Mouse (Mus musculus): ENCODE results near the gene Slc7a6os. TPM values are rescaled to one million over a fixed set of nuclear protein-coding genes. Genes with fewer than 3 reads are reported as not detected.

Slc7a6os gene
- polyA plus RNA-seq, 1 experiment: 30.1 TPM

- Histone ChIP-seq H3K36me3 (ENCODE audit: control insufficient read depth, insufficient read depth) (peaks cover 14% of the 10 kb centered on the region), H3K4me3 (ENCODE audit: insufficient read depth, poor library complexity, severe bottlenecking) (no peak overlapping the region), H3K27me3 (ENCODE audit: control insufficient read depth, insufficient read depth, insufficient read length) (no peaks in the 10 kb centered on the region), H3ac (ENCODE audit: control insufficient read depth, insufficient read length, low read depth) (no peak overlapping the region), H3K79me3 (ENCODE audit: low read depth) (peaks cover 4% of the 10 kb centered on the region), H3K79me2 (ENCODE audit: control insufficient read depth, insufficient read depth) (peaks cover 21% of the 10 kb centered on the region)
- no peak for TF ChIP-seq FOSL1 (IDR thresholded peaks at IDR 0.05; ENCODE audit: insufficient read depth, low read length, poor library complexity, severe bottlenecking)
These were observed 57.9 kb downstream of the Slc7a6os start for GRCm38 (mm10) chr8:106152876-106153275.

DNA sequence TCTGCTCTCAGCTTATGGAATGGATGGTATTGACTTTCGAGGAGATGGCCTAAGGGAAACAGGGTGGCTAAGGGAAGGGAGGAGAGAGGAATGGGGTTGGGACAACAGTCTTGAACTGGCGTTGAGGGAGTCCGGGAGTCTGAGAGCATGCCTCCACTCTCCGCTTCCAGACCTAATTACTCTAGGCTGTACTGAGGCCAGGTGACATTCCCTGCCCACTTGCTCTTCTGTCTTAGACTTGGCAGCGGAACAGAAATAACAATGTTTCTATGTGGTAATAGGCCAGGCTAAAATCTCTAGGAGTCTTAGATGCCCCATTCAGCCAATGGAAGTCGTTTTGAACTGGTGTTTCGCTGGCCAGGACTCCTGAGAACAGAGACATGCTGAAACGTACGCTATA, 59.7 kb downstream of the Slc7a6os start:
- Histone ChIP-seq H3K79me3 (ENCODE audit: low read depth) (peaks cover 4% of the 10 kb centered on the region), H3K4me3 (ENCODE audit: insufficient read depth, poor library complexity, severe bottlenecking) (peak overlapping the region; percentile 73), H3K36me3 (ENCODE audit: control insufficient read depth, insufficient read depth) (peaks cover 1% of the 10 kb centered on the region), H3K27me3 (ENCODE audit: control insufficient read depth, insufficient read depth, insufficient read length) (no peaks in the 10 kb centered on the region), H3ac (ENCODE audit: control insufficient read depth, insufficient read length, low read depth) (peak overlapping the region; percentile 77), H3K79me2 (ENCODE audit: control insufficient read depth, insufficient read depth) (peaks cover 21% of the 10 kb centered on the region)
- TF ChIP-seq FOSL1 (IDR thresholded peaks at IDR 0.05; ENCODE audit: insufficient read depth, low read length, poor library complexity, severe bottlenecking) (no peak), MYOD1 (IDR thresholded peaks at IDR 0.05; ENCODE audit: control insufficient read depth, insufficient read length, low read depth) (no peak), USF1 (IDR thresholded peaks at IDR 0.05; ENCODE audit: low read depth) (no peak), MYOG (IDR thresholded peaks at IDR 0.05; ENCODE audit: control insufficient read depth, extremely low read depth, insufficient read length) (no peak)

Other genes starting within 250 kb of the Slc7a6os start
- 79.1 TPM for gene Slc12a4, start 244.8 kb downstream of the Slc7a6os start, polyA plus RNA-seq (2012; fragmentation: generic; extraction: Trizol)
- gene Dpep3, start 231.5 kb downstream of the Slc7a6os start, polyA plus RNA-seq (2012; fragmentation: generic; extraction: Trizol): not detected
- 13.1 TPM for gene Dus2, start 219.6 kb downstream of the Slc7a6os start, polyA plus RNA-seq (2012; fragmentation: generic; extraction: Trizol)
- gene Dpep2nb, start 205.0 kb downstream of the Slc7a6os start, polyA plus RNA-seq (2012; fragmentation: generic; extraction: Trizol): 0.05 TPM
- 15.0 TPM for gene Ddx28, start 199.1 kb downstream of the Slc7a6os start, polyA plus RNA-seq (2012; fragmentation: generic; extraction: Trizol)
- 12.6 TPM for gene Nfatc3, start 152.1 kb downstream of the Slc7a6os start, polyA plus RNA-seq (2012; fragmentation: generic; extraction: Trizol)
- gene Esrp2, start 74.0 kb downstream of the Slc7a6os start, polyA plus RNA-seq (2012; fragmentation: generic; extraction: Trizol): 0.04 TPM
- 13.0 TPM for gene Pla2g15, start 60.5 kb downstream of the Slc7a6os start, polyA plus RNA-seq (2012; fragmentation: generic; extraction: Trizol)
- gene Slc7a6, start 42.1 kb downstream of the Slc7a6os start, polyA plus RNA-seq (2012; fragmentation: generic; extraction: Trizol): 21.3 TPM
- 40.3 TPM for gene Prmt7, start within 50 bp of the Slc7a6os start, polyA plus RNA-seq (2012; fragmentation: generic; extraction: Trizol)
- gene Smpd3, start 127.1 kb upstream of the Slc7a6os start, polyA plus RNA-seq (2012; fragmentation: generic; extraction: Trizol): 0.05 TPM
- 3.8 TPM for gene Zfp90, start 204.4 kb upstream of the Slc7a6os start, polyA plus RNA-seq (2012; fragmentation: generic; extraction: Trizol)

Measured in C2C12 (cell line).